Mouse (Mus musculus) liver, adult 2 months (tissue): ENCODE measurements around the gene Hist1h1c.

Source experiments
- CTCF ChIP-seq: fragments of 200-500 bp; IDR thresholded peaks from 2 replicates; pipeline ENCODE4 v1.5.1; 2011; ENCODE audit warnings: low read depth, low read length, control low read depth
- POLR2A ChIP-seq: fragments of 200-500 bp; IDR thresholded peaks from 2 replicates; pipeline ENCODE4 v1.6.1; 2011; ENCODE audit warnings: low read length, control low read depth; ENCODE audit not compliant: insufficient read depth; ENCODE audit errors: extremely low read depth

- TF ChIP-seq CTCF = no peak
- peak; percentile 53; the same call in 1 of the 2 replicates for TF ChIP-seq POLR2A
Observed at GRCm38 (mm10) chr13:23710374-23711089, 28.1 kb upstream of the Hist1h1c start, which contains the start of gene Hfe.
